ENCODE assay signal across 20 mouse cellular contexts in the genomic region with DNA sequence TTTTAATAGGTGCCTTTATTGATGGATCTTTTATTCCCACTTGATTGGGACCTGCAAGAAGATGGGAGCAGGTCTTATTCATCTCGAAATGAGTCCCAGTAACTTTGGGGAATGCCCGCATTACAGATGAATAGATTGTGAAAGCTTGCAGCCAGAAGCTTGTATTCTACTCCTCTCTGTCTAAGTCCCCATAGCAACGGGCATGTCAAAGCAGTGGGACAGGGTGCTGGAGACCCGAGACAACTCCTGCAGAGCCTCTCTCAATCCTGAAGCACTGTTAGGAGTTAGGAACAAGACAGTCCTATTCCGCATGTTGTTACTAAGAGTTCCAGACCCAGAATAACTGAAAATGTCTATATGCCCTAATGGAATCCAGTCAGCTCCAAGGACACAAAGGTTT.
DNase-seq lines count a peak whose midpoint lies in the region; ATAC-seq and TF ChIP-seq lines count a peak whose summit lies in the region.
"Had no signal": no experiment of that assay in that cellular context is flagged by ENCODE, and none has a peak within 500 bp of the region (broad histone marks: within the 10 kb centered on the region; RNA-seq: fewer than 3 reads in every experiment).

No protein-coding gene starts in this region.

- peak; percentile 23 for DNase-seq in embryo, embryonic 11 days
- DNase-seq in midbrain, embryonic 14.5 days = peak; percentile 40
- DNase-seq in heart, postnatal 36 days = no peak
- no peak for DNase-seq in adrenal gland, adult 18-20 months (ENCODE audit: low spot score in 2 of 2)
- DNase-seq in kidney, adult 2 months = no peak
- DNase-seq: cerebellum, postnatal 25 days; heart, postnatal 4 days; kidney, adult 8-10 months; kidney, postnatal 25 days; thymus, postnatal 25 days had no signal

- no peak overlapping the region for H3K4me3 ChIP-seq in forebrain, embryonic 13.5 days
- no peak overlapping the region for H3K4me3 ChIP-seq in hindbrain, embryonic 13.5 days
- H3K4me3 ChIP-seq in midbrain, embryonic 14.5 days (replicated peaks; ENCODE audit: low read depth, low read length) = no peak overlapping the region
- no peak overlapping the region for H3K4me3 ChIP-seq in kidney, adult 2 months (ENCODE audit: insufficient read depth, low read depth, low read length)
- H3K4me3 ChIP-seq: embryonic facial prominence, embryonic 12.5 days; heart, embryonic 12.5 days; liver, embryonic 15.5 days; myocyte; stomach, embryonic 15.5 days had no signal

- H3K4me2 ChIP-seq in forebrain, embryonic 13.5 days = no peak overlapping the region
- no peak overlapping the region for H3K4me2 ChIP-seq in hindbrain, embryonic 13.5 days
- no peak overlapping the region for H3K4me2 ChIP-seq in midbrain, embryonic 14.5 days (ENCODE audit: low read length)
- H3K4me2 ChIP-seq: embryonic facial prominence, embryonic 12.5 days; heart, embryonic 12.5 days; liver, embryonic 15.5 days; stomach, embryonic 15.5 days had no signal

- H3K27ac ChIP-seq in forebrain, embryonic 13.5 days = no peak overlapping the region
- H3K27ac ChIP-seq in hindbrain, embryonic 13.5 days = 0 out of 2 replicates have a peak overlapping the region, but pooled peaks have one; percentile 30
- no peak overlapping the region for H3K27ac ChIP-seq in midbrain, embryonic 14.5 days (replicated peaks; ENCODE audit: low read depth, low read length)
- no peak overlapping the region for H3K27ac ChIP-seq in kidney, adult 2 months (ENCODE audit: insufficient read depth, low read depth, low read length)
- H3K27ac ChIP-seq: embryonic facial prominence, embryonic 12.5 days; liver, embryonic 15.5 days; stomach, embryonic 15.5 days had no signal

- H3K36me3 ChIP-seq in forebrain, embryonic 13.5 days (ENCODE audit: poor library complexity, severe bottlenecking) = no peaks in the 10 kb centered on the region
- no peaks in the 10 kb centered on the region for H3K36me3 ChIP-seq in hindbrain, embryonic 13.5 days
- H3K36me3 ChIP-seq in midbrain, embryonic 14.5 days (ENCODE audit: control insufficient read depth, insufficient read depth, low read length) = no peaks in the 10 kb centered on the region
- no peaks in the 10 kb centered on the region for H3K36me3 ChIP-seq in kidney, adult 2 months (ENCODE audit: control insufficient read depth, insufficient read depth, low read length)
- H3K36me3 ChIP-seq: embryonic facial prominence, embryonic 12.5 days; G1E; heart, embryonic 12.5 days; liver, embryonic 15.5 days; stomach, embryonic 15.5 days had no signal

- peaks cover 7% of the 10 kb centered on the region; the same call in 1 of the 2 replicates for H3K9me3 ChIP-seq in forebrain, embryonic 13.5 days (replicated peaks)
- H3K9me3 ChIP-seq in hindbrain, embryonic 13.5 days = no peaks in the 10 kb centered on the region
- no peaks in the 10 kb centered on the region; the same call in 1 of the 2 replicates for H3K9me3 ChIP-seq in midbrain, embryonic 14.5 days (ENCODE audit: control insufficient read depth, low read length)
- H3K9me3 ChIP-seq: heart, embryonic 12.5 days; liver, embryonic 15.5 days; stomach, embryonic 15.5 days had no signal

- WGBS in forebrain, embryonic 13.5 days = 11% methylated on average over 5 of the region's 5 CpGs
- WGBS in hindbrain, embryonic 13.5 days = 35% methylated on average over 5 of the region's 5 CpGs
- 18% methylated on average over 5 of the region's 5 CpGs for WGBS in midbrain, embryonic 14.5 days
- WGBS in kidney, adult 2 months = 91% methylated on average over 5 of the region's 5 CpGs

- TF ChIP-seq POLR2A in kidney, adult 2 months (IDR thresholded peaks at IDR 0.05; ENCODE audit: low read depth, low read length) = no peak

- ATAC-seq in forebrain, embryonic 13.5 days = peak; percentile 83
- ATAC-seq in hindbrain, embryonic 13.5 days (ENCODE audit: low FRiP score) = peak; percentile 86
- no peak for ATAC-seq in midbrain, embryonic 14.5 days (ENCODE audit: low FRiP score, low TSS enrichment)
- ATAC-seq: CD4-positive, CD25-positive, alpha-beta regulatory T cell, adult 4 months; lung, postnatal 0 days had no signal

- no peak overlapping the region for H3K9ac ChIP-seq in forebrain, embryonic 13.5 days
- no peak overlapping the region for H3K9ac ChIP-seq in hindbrain, embryonic 13.5 days
- H3K9ac ChIP-seq in midbrain, embryonic 14.5 days (replicated peaks; ENCODE audit: low read length) = no peak overlapping the region
- H3K9ac ChIP-seq: embryonic facial prominence, embryonic 12.5 days; heart, embryonic 12.5 days; liver, embryonic 15.5 days; stomach, embryonic 15.5 days had no signal

- peaks cover 15% of the 10 kb centered on the region for H3K4me1 ChIP-seq in forebrain, embryonic 13.5 days
- peaks cover 3% of the 10 kb centered on the region; the same call in 1 of the 2 replicates for H3K4me1 ChIP-seq in hindbrain, embryonic 13.5 days (replicated peaks)
- no peaks in the 10 kb centered on the region for H3K4me1 ChIP-seq in midbrain, embryonic 14.5 days (ENCODE audit: control insufficient read depth, insufficient read depth, low read length)
- H3K4me1 ChIP-seq in kidney, adult 2 months (ENCODE audit: control insufficient read depth, insufficient read depth, low read length) = no peaks in the 10 kb centered on the region
- H3K4me1 ChIP-seq: embryonic facial prominence, embryonic 12.5 days; liver, embryonic 15.5 days; stomach, embryonic 15.5 days had no signal

- no peak for TF ChIP-seq CTCF in kidney, adult 2 months (conservative IDR thresholded peaks at IDR 0.05; ENCODE audit: insufficient read depth, insufficient read length, low read depth, low read length)

- intact Hi-C loops in heart, postnatal 36 days (cut with DNase I) = no loop called here

- H3K27me3 ChIP-seq in forebrain, embryonic 13.5 days = peaks cover 3% of the 10 kb centered on the region; the same call in 1 of the 2 replicates
- no peaks in the 10 kb centered on the region for H3K27me3 ChIP-seq in hindbrain, embryonic 13.5 days
- no peaks in the 10 kb centered on the region for H3K27me3 ChIP-seq in midbrain, embryonic 14.5 days (ENCODE audit: control insufficient read depth, insufficient read depth, low read length)
- H3K27me3 ChIP-seq in kidney, adult 2 months (replicated peaks; ENCODE audit: control insufficient read depth, insufficient read depth, low read length) = no peaks in the 10 kb centered on the region
- H3K27me3 ChIP-seq: embryonic facial prominence, embryonic 12.5 days; heart, embryonic 12.5 days; liver, embryonic 15.5 days; stomach, embryonic 15.5 days had no signal

Comparison
In these comparisons a context has a peak if more than half of its experiments do, and no peak if none do; other contexts are left out.
1. DNase-seq: peak in embryo, embryonic 11 days (single experiment) and midbrain, embryonic 14.5 days (single experiment); none in heart, postnatal 36 days (0 of 2), adrenal gland, adult 18-20 months (0 of 2) and kidney, adult 2 months (single experiment).